Mouse (Mus musculus) gastrocnemius, postnatal 25 days (tissue): ENCODE data around the gene Hic1. TPM values are rescaled to one million over a fixed set of nuclear protein-coding genes. Genes with fewer than 3 reads are reported as not detected.
"Not testable (repeated sequence)": the region's sequence is repeated elsewhere in the genome, so short reads cannot be mapped to it uniquely, and the experiment has no call there.

Experiments
- DNase-seq: peaks from one replicate; pipeline ENCODE4 v3.0.0; 2022
- total RNA-seq, 2 experiments: library from RNA; stranded (reverse); gene quantifications; 1 replicate in 1 of 2; 2 replicates in 1 of 2; pipeline ENCODE4 v1.2.3; 2021

Gene Hic1
- total RNA-seq, 2 experiments from 2014 or later, result 5.7 to 5.9 TPM

GRCm38 (mm10) chr11:75192336-75193214 is 23.3 kb upstream of the Hic1 start:
- peak; percentile 79 for DNase-seq

GRCm38 (mm10) chr11:75191841-75192240 is 22.5 kb upstream of the Hic1 start:
- no peak for DNase-seq

GRCm38 (mm10) chr11:75190905-75191441 is 21.7 kb upstream of the Hic1 start, which contains the start of gene Dph1:
TSS of gene Dph1 (minus strand) at chr11:75191241.
- DNase-seq, result no peak

- peak; percentile 81 for DNase-seq
Measured at GRCm38 (mm10) chr11:75190371-75190724, 21.0 kb upstream of the Hic1 start.

- DNase-seq, result no peak
Measured at GRCm38 (mm10) chr11:75189713-75190370, 20.5 kb upstream of the Hic1 start.

GRCm38 (mm10) chr11:75184986-75185385 is 15.7 kb upstream of the Hic1 start:
- DNase-seq, result peak; percentile 3

- DNase-seq, result no peak
Measured at GRCm38 (mm10) chr11:75184573-75184972, 15.3 kb upstream of the Hic1 start.

GRCm38 (mm10) chr11:75183917-75184570 is 14.7 kb upstream of the Hic1 start:
- DNase-seq, result peak; percentile 4

GRCm38 (mm10) chr11:75178672-75179208 is 9.4 kb upstream of the Hic1 start, which contains the start of gene Ovca2:
TSS of gene Ovca2 (minus strand) at chr11:75178835.
- peak; percentile 85 for DNase-seq

- DNase-seq, result no peak
Measured at GRCm38 (mm10) chr11:75178011-75178410, 8.7 kb upstream of the Hic1 start.

GRCm38 (mm10) chr11:75174574-75174973 is 5.3 kb upstream of the Hic1 start:
- not testable (repeated sequence) for DNase-seq

GRCm38 (mm10) chr11:75173799-75174165 is 4.5 kb upstream of the Hic1 start:
- no peak for DNase-seq

GRCm38 (mm10) chr11:75173095-75173798 is 3.9 kb upstream of the Hic1 start:
- DNase-seq, result peak; percentile 71

- DNase-seq, result peak; percentile 7
Measured at GRCm38 (mm10) chr11:75172151-75173094, 3.1 kb upstream of the Hic1 start.

GRCm38 (mm10) chr11:75171186-75171865 is 2.0 kb upstream of the Hic1 start:
- peak; percentile 16 for DNase-seq

GRCm38 (mm10) chr11:75170136-75170751 is 925 bp upstream of the Hic1 start:
- DNase-seq, result peak; percentile 87

GRCm38 (mm10) chr11:75168590-75169361 is 543 bp downstream of the Hic1 start:
- peak; percentile 86 for DNase-seq
